Mouse (Mus musculus): Measurements from ENCODE around the gene Elmo1. TPM values are rescaled to one million over a fixed set of nuclear protein-coding genes. Genes with fewer than 3 reads are reported as not detected.
"Not testable (repeated sequence)": the region's sequence is repeated elsewhere in the genome, so short reads cannot be mapped to it uniquely, and the experiment has no call there.

The Elmo1 gene
- polyA plus RNA-seq, 1 experiment: not detected

GRCm38 (mm10) chr13:20609003-20609688, 518.8 kb downstream of the Elmo1 start:
- no peak overlapping the region for H3K27ac ChIP-seq (ENCODE audit: insufficient read depth, low read depth, low read length)
- H3K4me1 ChIP-seq (ENCODE audit: control insufficient read depth, insufficient read depth, low read length): no peaks in the 10 kb centered on the region
- H3K4me3 ChIP-seq (ENCODE audit: insufficient read depth, low read depth, low read length): no peak overlapping the region
- TF ChIP-seq CTCF (IDR thresholded peaks at IDR 0.05; ENCODE audit: insufficient read depth, low read depth, low read length) (no peak), POLR2A (IDR thresholded peaks at IDR 0.05; ENCODE audit: insufficient read depth, low read depth, low read length) (no peak)
- WGBS: 25% methylated on average over 3 of the region's 3 CpGs

DNA sequence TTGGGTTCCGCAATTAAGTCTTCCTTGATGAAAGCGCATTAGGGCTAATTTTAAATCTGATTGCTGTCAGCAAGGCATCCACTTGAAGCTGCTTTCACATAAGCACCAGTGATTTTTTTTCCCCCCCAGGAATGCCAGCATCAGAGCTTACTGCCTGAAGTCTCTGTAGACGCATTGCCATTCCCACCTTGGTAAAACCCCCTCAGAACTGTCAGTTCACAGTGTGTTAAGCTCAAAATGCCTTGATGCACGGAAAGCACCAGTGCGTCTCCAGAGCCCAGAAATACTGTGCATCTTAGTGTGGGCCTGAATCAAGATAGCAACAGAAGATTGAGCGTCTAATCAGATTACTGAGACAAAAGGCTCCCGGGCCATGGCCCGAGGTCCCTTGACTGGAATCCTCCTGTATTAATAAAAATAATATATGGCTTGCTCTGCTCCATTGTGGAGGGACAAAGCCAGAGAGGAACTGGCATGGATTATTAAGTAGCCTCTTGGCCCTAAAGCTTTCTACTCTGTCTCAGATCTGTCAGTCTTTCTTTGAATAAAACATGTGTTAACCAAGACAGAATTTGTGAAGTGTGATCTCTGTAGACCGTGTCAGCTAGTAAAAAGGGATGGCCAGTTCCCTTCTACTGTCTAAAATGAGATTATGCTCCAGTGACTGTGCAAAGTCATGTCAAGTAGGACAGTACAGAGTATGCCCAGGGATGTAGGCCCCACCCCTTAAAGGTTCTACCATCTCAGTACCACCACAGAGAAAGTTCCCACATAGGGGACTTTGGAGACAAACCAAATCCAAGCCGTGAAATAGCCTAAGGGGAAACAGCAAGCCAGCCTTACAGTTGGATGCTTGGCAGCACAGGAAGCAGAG, 525.4 kb downstream of the Elmo1 start:
- TF ChIP-seq POLR2A (IDR thresholded peaks at IDR 0.05; ENCODE audit: insufficient read depth, low read depth, low read length): no peak
- no peak for TF ChIP-seq CTCF (IDR thresholded peaks at IDR 0.05; ENCODE audit: insufficient read depth, low read depth, low read length)
- 77% methylated on average over 10 of the region's 10 CpGs for WGBS
- H3K27ac ChIP-seq (ENCODE audit: insufficient read depth, low read depth, low read length): no peak overlapping the region

GRCm38 (mm10) chr13:20619946-20620345, 529.5 kb downstream of the Elmo1 start:
- TF ChIP-seq POLR2A (IDR thresholded peaks at IDR 0.05; ENCODE audit: insufficient read depth, low read depth, low read length): no peak
- no peak for TF ChIP-seq CTCF (IDR thresholded peaks at IDR 0.05; ENCODE audit: insufficient read depth, low read depth, low read length)
- H3K4me3 ChIP-seq (ENCODE audit: insufficient read depth, low read depth, low read length): no peak overlapping the region
- 94% methylated on average over 5 of the region's 5 CpGs for WGBS

More for the DNA sequence above, 525.4 kb downstream of the Elmo1 start:
- H3K4me1 ChIP-seq (ENCODE audit: control insufficient read depth, insufficient read depth, low read length): no peaks in the 10 kb centered on the region
- no peak overlapping the region for H3K4me3 ChIP-seq (ENCODE audit: insufficient read depth, low read depth, low read length)

DNA sequence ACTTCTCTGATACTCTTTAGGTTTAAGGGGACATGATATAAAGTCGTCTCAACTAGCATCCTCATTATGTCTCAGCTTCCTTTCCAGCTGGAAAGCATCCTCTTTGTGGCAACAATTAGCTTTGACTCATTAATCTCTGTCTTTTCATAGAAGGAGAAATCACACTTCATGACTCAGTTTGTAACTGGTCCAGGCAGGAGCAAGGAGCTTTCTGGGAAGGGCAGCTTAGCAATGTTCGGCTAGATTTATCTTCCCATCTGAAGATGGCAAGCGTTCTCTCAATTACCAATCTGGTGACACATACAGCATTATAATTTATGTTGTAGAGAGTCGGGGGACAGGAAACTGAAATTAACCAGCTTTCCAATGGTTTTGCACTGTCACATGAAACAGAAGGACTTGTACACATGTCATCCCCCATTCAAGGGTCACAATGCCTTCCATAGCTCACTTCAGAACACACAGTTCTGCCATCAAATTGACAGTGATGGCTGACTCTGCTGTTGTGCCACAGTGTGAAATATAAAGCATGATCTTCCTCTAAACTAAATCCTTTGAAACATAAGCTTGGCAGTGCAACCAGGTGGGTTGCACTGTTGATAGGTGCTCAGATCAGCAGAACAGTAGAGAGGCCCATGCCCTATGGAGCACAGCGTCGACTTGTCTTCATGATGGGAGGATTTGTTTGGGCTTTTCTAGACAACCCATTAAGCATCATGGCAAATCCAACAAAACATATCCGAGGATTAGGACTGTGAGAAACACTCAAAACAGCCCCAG, 532.9 kb downstream of the Elmo1 start:
- Histone ChIP-seq H3K27ac (ENCODE audit: insufficient read depth, low read depth, low read length) (no peak overlapping the region), H3K4me3 (ENCODE audit: insufficient read depth, low read depth, low read length) (no peak overlapping the region), H3K4me1 (ENCODE audit: control insufficient read depth, insufficient read depth, low read length) (no peaks in the 10 kb centered on the region)
- TF ChIP-seq CTCF (IDR thresholded peaks at IDR 0.05; ENCODE audit: insufficient read depth, low read depth, low read length): no peak
- TF ChIP-seq POLR2A (IDR thresholded peaks at IDR 0.05; ENCODE audit: insufficient read depth, low read depth, low read length): no peak
- WGBS: 56% methylated on average over 7 of the region's 7 CpGs

More at GRCm38 (mm10) chr13:20619946-20620345, 529.5 kb downstream of the Elmo1 start:
- no peaks in the 10 kb centered on the region for H3K4me1 ChIP-seq (ENCODE audit: control insufficient read depth, insufficient read depth, low read length)
- H3K27ac ChIP-seq (ENCODE audit: insufficient read depth, low read depth, low read length): no peak overlapping the region

DNA sequence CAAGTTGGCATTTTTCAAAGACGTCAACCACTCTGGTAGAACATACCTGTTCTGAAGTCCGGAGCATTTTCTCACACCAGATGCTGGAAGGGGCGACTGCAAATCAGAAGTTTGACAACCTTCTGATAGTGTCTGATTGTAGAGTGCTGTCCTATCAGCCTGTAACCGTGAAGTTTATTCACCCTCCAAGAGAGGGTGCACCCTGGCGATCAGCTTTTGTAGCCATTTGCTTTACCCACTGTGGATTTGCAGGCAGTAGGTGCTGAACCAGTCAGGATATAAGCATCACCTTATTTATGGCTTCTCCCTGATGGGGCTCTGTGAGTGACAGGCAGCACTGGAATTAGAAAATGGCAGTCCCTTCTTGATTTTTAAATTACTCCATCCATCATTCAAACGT, 537.4 kb downstream of the Elmo1 start:
- H3K4me3 ChIP-seq (ENCODE audit: insufficient read depth, low read depth, low read length): no peak overlapping the region

DNA sequence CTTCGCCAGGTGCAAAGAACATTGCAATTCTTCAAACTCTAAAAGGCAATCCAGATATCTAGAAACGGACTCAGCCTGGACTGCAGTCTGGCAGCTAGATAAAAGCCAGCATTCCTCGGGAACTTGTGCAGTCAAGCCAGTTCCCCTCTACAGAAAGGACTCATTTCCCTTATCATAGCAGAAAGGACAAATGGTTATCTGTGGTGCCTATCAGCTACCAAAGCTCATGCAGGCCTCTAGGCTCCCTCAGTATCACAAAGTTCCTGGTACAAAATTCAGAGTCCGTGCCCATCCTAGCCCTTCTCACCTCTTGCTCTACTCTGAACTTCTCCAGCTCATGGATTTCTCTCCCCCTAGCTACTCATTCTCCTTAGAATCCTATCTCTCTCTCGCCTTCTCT, 542.1 kb downstream of the Elmo1 start:
- Histone ChIP-seq H3K27ac (ENCODE audit: insufficient read depth, low read depth, low read length) (no peak overlapping the region), H3K4me3 (ENCODE audit: insufficient read depth, low read depth, low read length) (no peak overlapping the region), H3K4me1 (ENCODE audit: control insufficient read depth, insufficient read depth, low read length) (peaks cover 3% of the 10 kb centered on the region; the same call in 1 of the 2 replicates)
- 83% methylated on average over 5 of the region's 5 CpGs for WGBS
- TF ChIP-seq POLR2A (IDR thresholded peaks at IDR 0.05; ENCODE audit: insufficient read depth, low read depth, low read length) (no peak), CTCF (IDR thresholded peaks at IDR 0.05; ENCODE audit: insufficient read depth, low read depth, low read length) (no peak)

More for the DNA sequence above, 537.4 kb downstream of the Elmo1 start:
- TF ChIP-seq POLR2A (IDR thresholded peaks at IDR 0.05; ENCODE audit: insufficient read depth, low read depth, low read length) (no peak), CTCF (IDR thresholded peaks at IDR 0.05; ENCODE audit: insufficient read depth, low read depth, low read length) (no peak)
- WGBS: 90% methylated on average over 6 of the region's 6 CpGs
- no peak overlapping the region for H3K27ac ChIP-seq (ENCODE audit: insufficient read depth, low read depth, low read length)
- H3K4me1 ChIP-seq (ENCODE audit: control insufficient read depth, insufficient read depth, low read length): no peaks in the 10 kb centered on the region

DNA sequence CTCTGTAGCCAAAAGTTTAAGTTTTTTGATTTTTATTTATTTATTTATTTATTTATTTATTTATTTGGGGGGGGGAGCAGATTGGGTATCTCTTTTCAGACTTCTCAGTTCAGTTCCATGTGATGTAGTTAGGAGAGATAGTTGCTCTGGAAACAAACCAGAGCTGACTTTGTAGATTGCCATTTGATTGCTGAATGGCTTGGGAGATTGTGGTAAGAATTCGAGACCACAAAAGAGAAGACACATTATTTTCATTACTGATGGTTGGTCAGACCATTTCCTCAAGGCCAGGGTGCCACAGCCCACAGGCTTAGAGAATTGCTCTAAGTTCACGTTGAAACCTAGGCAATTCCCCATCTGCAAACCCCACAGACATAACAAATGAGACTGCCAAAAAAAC, 544.3 kb downstream of the Elmo1 start:
- 73% methylated on average over 2 of the region's 2 CpGs for WGBS
- H3K4me1 ChIP-seq (ENCODE audit: control insufficient read depth, insufficient read depth, low read length); H3K4me3 ChIP-seq (ENCODE audit: insufficient read depth, low read depth, low read length): not testable (repeated sequence)

DNA sequence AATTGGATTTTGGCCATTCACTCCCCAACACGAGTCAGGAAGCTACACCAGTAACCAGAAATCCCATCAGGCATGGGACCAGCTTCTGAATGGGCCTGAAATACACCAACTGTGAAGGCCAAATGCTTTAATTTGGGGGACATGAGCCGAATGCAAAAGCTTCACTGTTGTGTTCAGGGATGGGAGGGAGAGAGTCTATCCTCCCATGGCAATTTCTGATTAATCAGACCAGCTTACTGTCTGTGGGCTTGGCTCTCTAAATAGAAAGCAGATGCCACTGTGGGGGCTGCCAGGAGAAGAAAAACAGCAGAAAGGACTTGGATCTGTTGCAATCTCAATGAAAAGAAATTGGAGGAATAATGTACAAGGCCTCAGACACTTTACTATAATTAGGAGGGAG, 545.2 kb downstream of the Elmo1 start:
- Histone ChIP-seq H3K27ac (ENCODE audit: insufficient read depth, low read depth, low read length) (peak overlapping the region; percentile 16; the same call in 1 of the 2 replicates), H3K4me1 (ENCODE audit: control insufficient read depth, insufficient read depth, low read length) (peaks cover 3% of the 10 kb centered on the region; the same call in 1 of the 2 replicates), H3K4me3 (ENCODE audit: insufficient read depth, low read depth, low read length) (no peak overlapping the region)
- 22% methylated on average over 2 of the region's 2 CpGs for WGBS
- no peak for TF ChIP-seq CTCF (IDR thresholded peaks at IDR 0.05; ENCODE audit: insufficient read depth, low read depth, low read length)
- TF ChIP-seq POLR2A (IDR thresholded peaks at IDR 0.05; ENCODE audit: insufficient read depth, low read depth, low read length): no peak

More for the DNA sequence above, 544.3 kb downstream of the Elmo1 start:
- not testable (repeated sequence) for H3K27ac ChIP-seq (ENCODE audit: insufficient read depth, low read depth, low read length)

Data from olfactory bulb, adult 2 months (tissue).